Mouse (Mus musculus) thymus, postnatal 0 days (tissue): ENCODE results near the gene Sh3rf1. TPM values are rescaled to one million over a fixed set of nuclear protein-coding genes. Genes with fewer than 3 reads are reported as not detected.
A peak's percentile ranks its signal among the peaks of the same experiment; 100 is the strongest.

Experiments
- DNase-seq: peaks from one replicate; pipeline ENCODE4 v3.0.0-alpha.2; 2015; ENCODE audit warnings: low spot score
- polyA plus RNA-seq: library from polyadenylated mRNA; unstranded; fragments of >200 nt; fragmentation: Nextera tagmentation; extraction: Ambion mirVana; gene quantifications from 2 replicates; pipeline ENCODE4 v1.2.1, GENCODE M21; 2015

Sh3rf1 gene
- polyA plus RNA-seq, 1 experiment from 2014 or later, result 6.0 TPM

DNA sequence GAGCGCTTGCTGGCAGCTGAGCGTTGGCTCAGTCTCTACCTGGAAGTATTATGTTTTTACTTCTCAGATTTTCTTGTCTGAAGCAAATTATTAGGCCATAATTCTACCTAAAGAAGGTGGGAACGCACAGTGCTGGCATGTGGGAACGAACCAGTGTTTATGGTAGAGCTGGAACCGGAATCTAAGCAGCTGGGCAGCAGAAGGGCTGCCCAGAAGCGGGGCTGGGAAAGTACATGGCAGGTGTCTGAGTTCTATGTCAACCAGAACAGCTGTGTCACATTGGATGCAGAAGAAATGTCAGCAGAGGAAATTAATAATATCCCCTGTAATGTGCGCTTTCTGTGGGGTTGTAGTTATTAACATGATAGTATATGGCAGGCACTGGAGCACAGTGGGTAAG, 36.9 kb downstream of the Sh3rf1 start:
- no peak for DNase-seq

DNA sequence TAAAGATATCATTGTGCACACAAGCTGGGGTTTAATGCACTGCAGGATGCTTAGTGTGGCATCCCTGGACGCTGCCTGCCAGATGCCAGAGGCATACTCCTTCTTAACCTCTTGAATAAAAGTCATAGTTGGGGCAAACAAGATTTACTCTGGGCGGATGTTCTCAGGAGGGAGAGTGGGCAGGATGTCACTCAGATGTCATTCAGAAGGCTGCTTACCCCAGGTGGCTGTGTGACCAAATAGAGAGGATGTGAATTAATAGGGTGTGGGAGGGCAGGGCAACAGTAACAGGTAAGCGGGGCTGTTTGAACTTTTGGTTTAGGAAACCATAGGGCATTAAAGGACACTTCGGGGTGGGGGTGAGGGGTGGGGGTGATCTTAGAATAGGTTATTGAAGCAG, 37.7 kb downstream of the Sh3rf1 start:
- DNase-seq, result no peak

DNA sequence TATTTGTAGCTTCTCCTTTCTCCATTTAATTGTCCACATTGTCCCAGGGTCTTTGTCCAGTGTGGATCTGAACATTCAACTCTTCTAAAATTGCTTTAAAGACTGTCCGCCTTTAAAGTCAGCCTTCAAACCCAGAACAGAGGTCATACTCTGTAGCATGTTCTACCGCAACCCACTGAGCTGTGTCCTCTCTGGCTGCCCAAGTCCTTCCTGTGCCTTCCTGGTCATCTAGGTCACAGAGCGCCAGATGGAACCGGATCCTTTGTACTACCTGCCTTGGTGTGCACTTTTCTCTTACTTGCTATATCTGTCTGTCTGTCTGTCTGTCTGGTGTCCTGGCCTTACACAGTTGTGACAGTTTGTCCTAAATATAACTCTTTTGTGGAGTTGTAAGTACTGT, 40.0 kb downstream of the Sh3rf1 start:
- no peak for DNase-seq

DNA sequence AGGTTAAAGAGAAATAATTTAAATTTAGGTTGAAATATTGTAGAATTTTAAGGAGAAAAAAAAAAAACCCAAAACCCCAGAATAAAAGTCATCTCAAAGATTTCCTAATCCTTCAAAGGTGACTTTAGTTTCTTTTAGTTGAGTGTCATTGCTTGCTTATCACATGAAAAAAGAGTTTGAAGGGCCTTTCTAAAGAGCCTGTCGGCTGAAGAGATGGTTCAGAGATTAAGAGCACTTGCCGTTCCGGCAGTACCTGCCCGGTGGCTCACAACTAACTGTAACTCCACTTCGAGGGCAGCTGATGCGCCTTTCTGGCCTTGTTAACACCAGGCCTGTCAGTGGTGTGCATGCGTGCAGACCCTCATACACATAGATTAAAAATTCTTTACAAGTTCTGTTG, 41.2 kb downstream of the Sh3rf1 start:
- no peak for DNase-seq

DNA sequence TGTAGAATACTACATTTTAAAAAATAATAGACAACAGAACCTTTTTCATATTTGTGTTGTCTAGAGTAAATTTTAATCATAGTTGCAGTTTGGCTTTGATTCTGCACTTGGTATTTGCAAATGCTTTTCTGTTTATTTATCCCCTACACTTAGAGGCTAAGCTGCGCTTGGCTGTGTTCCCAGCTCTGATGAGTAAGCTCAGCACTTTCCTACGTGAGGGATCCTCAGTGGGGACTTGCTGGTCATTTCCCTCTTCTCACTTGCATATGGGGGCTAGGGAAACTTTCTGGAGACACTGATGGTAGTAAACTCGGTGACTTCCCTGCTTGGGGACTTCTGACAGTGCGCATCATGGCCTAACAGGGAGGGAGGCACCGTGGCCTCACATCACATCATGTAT, 41.7 kb downstream of the Sh3rf1 start:
- DNase-seq, result no peak

DNA sequence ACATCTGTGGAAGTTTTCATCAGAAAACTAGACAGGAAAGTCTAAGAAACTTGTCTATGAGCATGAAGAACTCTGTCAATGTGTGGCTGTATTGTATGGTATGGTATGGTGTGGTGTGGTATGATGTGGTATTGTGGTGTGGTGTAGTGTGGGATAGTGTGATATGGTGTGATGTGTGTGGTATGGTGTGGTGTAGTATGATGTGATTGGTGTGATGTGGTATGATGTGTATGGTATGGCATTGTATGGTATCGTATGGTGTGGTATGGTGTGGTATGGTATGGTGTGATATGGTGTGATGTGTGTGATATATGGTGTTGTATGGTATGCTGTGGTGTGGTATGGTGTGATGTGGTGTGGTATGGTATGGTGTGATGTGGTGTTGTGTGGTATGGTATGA, 43.4 kb downstream of the Sh3rf1 start:
- DNase-seq, result no peak

DNA sequence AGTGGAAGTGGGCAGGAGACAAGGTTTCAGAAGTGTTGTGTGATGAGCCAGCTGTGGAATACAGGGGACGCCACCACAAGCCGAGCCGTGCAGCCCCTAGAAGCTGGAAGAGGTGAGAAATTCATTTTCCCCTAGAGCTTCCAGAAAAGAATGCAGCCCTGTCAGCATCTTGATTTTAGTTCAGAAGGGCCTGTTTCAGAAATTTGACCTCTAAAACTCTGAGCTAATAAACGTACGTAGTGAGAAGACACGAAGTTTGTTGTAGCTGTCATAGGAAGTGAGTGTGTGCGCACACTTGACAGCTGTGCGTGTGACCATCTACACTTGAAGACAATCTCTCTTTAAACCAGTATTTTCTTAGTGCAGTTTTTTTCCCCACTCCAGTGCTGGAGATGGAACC, 44.0 kb downstream of the Sh3rf1 start:
- DNase-seq, result no peak

DNA sequence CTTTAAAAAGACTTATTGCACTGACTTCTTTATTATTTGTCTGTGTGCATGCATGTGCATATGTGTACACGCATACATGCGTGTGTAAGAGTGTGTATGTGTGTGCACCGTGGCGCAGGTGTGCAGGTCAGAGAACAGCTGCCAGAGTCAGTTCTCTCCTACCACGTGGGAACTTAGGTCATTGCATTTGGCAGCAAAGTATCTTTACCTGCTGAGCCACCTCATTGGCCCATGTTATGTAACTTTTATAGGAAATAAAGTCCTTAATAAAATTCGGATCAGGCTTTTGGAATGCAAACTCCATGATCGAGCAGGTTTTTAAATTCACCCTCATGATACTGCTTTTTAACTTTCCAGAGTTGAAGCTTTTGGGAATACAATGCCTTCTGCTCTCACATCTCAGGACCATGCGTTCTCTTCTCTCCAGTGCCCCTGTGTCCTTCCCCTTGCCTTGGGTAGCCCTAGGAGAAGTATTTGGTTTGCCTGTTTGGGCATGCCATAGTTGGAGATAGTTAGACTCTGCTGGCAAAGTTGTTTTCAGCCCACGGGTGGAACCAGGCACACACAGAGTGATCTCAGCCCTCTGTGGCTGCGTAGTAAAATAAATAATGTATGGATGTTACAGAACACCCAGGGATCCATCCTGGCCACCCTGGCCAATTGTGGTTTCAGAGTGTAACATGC, 44.7 kb downstream of the Sh3rf1 start:
- no peak for DNase-seq

DNA sequence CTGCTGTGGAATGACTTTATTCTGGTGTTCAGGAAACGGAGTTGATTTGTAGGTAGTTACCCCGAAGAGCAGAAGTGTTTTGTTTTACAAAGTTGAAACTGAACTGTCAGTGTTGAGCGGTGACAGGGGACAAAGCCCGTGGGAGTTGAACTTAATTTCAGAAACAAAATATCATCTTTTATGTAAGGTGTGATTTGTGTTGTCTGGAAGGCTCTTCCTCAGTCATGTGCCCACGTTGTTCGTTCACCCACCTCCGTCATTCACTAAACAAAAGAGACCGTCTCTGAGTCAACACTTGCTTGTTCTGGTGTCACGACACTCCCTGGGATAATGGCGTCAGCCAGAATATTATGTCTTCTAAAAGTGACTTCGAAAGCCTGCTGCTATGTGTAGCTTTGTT, 46.3 kb downstream of the Sh3rf1 start:
- no peak for DNase-seq

DNA sequence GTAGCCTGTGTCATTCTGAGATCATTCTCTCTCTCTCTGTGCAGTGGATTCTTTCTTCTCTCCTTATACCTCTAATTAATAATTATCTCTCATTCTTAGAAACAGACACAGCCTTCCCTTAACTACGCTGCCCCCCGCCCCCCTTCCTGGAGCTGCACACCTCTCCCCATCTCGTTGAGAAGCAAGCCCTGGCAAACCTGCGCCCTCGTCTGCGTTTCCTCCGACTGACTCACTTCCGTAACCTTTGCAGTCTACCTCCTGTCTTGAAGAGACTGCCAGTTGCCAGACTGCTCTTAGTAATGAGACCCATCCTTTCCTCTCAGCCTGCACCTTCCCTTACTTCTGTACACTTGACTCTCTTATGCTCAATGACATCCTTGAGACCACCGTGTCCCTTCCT, 46.9 kb downstream of the Sh3rf1 start:
- no peak for DNase-seq

DNA sequence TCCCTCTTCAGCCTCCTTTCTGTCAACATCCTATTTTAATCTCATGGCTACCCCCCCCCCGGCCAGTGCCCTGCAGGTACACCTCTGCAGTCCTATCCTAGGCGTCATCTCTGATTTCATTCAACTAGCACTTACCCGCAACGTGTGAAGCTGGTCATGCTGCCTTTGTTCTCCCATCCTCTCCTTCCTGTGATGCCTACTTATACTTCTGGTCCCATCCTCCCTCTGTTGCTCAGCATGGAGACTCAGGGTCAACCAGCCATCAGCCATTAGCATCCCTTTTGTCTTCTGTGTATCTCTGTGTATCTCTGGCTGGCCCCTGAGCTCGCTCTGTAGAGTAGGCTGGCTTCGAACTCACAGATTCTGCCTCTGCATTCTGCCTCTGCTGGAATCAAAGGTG, 47.3 kb downstream of the Sh3rf1 start:
- no peak for DNase-seq

DNA sequence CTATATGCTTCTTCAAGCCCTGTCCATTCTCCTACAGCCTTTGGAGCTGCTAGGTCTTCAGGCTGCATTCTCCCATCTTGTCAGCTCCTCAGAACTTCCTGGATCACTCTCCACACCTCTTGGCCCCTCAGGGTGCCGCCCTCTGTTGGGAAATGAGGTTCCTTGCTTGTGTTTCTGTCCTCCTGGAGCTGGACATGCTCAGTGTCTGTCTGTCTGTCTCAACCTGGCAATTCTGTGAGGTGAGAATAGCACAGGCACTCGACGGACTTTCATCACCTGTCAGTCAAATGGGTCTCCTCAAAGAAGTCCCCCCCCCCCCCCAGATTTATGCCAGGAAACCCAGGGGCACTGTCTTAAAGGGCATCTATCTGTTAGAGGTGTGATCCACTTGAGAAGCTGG, 49.2 kb downstream of the Sh3rf1 start:
- DNase-seq, result no peak

DNA sequence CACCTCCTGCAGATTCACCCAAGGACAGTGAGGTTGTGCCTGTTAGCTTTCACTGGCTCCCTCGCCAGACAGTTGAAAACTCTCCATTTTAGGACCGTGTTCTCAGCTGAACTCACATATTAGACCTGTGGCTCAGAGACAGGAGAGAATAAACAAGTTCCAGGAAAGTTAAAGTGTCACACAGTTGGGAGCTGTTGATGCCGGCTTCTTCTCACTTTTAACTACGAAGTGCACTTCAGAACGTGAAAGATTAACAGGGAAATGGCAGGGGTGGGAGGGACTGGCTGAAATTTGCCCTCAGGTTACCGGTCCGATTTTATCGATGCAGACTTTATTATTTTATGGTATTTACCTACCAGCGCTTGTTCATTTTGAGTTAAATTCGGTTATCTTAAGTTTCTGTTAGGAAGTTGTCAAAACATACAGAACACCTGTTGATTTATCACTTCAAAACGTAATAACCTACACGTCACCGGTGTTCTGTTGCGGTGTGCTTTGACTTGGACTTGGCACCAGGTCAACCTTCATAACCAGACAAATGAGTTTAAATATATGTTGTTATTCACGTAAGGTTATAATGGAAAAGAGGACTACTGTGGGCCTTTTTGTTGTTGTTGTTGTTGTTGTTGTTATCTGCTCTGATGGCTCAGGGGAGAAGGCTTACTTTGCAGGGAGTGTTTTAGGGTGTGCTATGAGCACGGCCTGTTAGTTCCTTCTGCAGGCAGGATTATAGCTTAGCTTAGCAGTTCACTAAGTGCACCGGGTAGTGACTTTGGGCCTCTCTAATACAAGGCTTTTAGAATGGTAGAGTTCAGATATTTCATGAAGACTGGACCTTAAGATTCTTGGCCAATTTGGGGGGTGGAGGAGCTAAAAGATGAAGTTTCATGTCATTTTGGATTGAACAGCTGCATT, 49.9 kb downstream of the Sh3rf1 start:
- DNase-seq, result no peak

DNA sequence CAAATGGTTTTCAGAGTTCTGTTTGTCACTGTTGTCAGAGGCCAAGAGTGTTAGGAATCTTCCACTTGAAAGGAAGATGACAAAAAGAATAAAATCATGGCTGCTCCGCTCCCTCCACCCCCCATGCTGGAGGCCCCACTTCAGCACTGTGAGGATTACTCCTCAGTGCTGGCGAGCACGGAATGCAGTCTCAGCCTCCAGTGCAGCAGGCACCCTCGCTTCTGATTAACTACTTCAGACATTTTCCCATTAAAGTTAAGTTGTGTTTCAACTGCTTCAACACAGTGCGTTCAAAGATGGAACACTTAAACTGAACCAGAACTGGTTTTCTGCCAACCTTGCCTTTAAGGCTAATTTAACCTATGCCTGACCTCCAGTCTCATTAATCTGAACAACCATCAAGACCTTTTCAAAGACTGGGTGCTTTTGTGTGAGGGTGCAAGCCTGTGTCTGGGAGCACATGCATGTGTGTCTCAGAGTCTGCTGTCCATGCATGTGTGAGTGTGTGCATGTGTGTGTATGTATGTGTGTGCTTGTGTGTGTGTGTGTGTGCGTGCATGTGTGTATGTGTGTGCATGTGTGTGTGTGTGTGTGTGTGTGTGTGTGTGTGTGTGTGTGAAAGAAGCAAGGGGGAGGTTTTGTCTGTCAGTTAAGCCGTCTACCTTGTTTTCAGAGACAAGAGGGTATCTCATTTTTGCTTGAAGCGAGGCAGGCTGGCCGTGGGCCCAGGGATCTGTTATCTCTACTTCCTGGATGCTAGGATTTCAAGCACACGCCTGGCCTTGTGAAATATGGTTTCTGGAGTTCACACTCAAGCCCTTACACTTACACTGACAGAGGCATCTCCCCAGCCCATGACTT, 51.2 kb downstream of the Sh3rf1 start:
- DNase-seq, result no peak

DNA sequence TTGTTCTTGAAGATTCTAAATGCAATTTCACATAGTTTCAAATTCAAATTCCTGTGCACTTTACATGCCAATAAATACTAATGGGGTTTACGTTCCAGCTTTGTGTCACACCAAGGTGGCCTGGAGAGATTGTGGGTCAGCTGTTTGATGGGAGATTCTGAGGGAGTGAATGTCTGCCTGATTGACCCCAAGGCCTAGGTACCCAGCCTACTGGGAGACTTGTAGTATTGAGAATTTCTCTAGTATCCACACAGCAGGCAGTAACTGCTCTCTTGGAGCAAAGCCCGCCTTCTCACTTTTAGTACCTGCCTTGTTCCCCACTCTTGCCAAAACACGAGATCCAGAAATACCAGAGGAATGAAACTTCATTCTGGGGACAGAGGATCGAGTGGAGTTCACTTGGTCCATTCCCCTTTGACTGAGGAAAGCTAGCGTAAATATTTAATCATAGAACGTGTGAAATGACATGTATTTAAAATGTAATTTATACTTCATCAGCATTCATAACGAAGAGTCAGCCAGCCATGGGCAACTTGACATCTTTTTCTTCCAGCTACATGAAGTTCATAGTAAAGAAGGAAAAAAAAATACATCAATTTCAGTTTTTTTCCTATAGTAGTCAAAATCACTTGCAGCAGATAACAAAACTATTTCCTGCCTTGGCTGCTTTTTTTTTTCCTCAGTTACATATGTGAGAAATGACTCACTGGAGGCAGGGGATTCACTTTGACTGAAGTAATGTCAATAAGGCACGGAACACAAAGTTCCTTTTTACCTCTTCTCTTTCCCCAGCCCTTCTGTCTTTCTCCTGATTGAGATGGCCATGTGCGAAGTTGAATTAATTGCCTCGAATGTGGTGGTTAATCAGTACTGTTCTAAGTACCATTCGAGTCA, 52.0 kb downstream of the Sh3rf1 start:
- no peak for DNase-seq

DNA sequence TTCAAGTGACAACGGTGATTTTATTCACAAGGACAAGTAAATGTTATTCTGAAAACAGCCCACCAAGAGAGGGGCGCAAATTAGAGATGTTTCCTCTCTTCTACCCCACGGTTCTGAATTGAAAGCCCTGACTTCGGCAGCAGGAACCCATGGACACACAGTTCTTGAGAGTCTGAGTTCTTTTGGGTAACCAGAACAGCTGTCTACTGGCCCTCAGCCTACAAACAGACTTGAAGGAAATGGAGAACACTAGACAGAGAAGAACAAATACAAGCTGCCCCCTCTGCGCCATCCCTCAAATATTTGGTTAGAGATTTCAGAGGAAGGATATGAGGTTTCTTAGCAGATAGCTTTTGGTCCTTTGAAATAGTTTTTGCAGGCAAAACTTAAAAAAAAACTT, 52.7 kb downstream of the Sh3rf1 start:
- no peak for DNase-seq

DNA sequence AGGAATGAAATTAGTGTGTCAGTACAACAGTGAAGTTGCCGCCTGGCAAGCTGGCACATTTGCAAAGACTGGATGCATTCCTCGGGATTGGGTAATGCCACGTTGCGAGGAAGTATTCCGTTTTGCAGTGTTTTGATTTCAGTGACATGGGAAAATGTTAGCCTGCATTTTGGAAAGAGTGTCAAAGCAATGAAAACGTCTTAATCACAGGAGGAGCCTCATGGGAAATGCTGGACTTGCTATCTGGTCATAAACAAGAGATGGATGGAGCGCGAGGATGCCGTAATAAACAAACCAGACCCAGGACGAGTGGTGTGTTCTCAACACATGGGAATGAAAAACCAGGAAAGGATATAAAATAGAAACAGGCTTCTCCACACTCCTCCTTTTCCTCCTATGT, 55.4 kb downstream of the Sh3rf1 start:
- DNase-seq, result no peak

DNA sequence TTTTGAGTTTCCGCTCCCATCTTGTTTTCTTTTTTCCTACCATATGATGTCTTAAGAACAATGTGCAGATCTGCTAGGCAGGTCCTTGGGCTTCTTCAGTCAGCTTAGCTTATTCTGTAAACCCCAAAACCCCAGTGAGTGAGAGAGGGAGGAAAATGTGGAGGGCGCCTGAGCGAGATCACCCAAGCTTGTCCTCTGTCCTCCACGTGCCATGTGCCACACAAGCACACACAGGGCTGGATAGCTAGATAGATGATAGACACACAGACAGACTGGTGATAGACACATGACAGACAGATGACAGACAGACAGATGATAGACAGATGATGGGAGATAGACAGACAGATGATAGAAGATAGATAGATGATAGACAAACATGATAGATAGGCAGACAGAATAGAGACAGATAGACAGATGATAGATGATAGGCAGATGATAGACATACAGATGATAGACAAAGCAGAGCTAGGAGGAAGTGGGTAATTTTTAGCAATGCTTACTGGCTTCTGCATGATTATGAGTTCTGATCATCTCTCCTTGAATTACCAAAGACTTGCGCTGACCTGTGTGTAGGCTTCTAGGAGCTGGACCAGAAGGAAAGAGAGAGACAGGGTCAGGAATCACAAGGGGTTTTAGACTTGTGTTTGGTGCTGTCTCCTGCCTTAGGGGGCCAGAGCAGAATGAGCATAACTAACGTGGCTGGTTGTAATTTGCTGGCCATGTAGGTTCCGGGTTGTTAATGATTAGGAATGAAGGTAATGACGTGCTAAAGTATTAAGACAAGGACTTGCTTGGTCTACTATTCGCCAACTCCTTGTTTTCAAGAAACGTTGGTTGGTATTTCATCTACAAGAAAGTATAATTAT, 58.9 kb downstream of the Sh3rf1 start:
- DNase-seq, result no peak

DNA sequence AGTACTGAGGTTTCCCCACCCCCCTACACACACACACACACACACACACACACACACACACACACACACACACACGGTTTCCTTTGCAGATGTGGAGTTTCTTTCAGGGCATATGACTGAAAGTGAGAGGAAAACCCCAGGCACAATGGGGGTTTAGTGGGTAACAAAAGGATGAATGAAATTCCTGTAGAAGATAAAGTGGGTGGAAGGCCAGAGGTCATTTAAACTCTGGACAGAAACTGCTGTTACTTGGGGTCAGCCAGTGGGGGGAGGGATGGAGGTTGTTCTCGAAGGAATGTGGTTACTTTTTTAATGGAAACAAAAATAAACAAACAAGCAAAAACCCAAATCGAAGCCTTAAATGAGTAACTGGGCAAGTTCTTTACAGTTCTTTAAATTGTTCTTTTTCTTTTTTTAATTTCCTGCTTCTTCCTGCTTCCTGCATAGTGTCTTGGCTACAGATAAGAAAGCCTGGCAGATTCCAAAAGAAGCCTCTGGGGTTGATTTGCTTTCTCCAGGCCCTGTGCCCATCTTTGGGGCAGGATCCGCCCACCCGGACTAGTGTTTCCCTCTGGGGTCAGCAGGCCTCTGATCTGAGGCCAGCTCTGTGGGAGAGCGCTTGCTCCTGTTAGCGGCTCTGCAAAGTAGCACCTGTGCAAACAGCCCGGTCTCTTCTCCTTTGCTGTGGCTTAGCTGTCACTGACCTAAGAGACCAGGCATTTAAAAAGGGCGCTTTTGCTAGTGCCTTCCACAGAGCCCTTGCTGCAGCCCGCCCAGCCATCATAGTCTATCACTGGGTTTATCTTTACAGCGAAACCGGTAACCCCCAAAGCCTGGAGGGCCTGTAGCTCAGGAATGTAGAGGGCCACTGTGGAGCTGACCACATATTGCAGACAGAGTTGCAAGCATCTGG, 59.8 kb downstream of the Sh3rf1 start:
- peak; percentile 50 for DNase-seq
